Mouse (Mus musculus) lung, postnatal 0 days (tissue): ENCODE measurements around the gene Sox11. TPM values are rescaled to one million over a fixed set of nuclear protein-coding genes. Genes with fewer than 3 reads are reported as not detected.

Source experiments
- ATAC-seq: fragments of 200-750 bp; cut with Nextera tagmentation; 2 replicates; pipeline ENCODE4 v1.8.0; 2017; ENCODE audit warnings: moderate library complexity
- DNase-seq: peaks from one replicate; pipeline ENCODE4 v3.0.0-alpha.2; 2016; ENCODE audit warnings: low spot score
- H3K27ac ChIP-seq: fragments of 300-500 bp; sonication (generic); 2 replicates; pipeline ENCODE4 v1.5.1; 2014; ENCODE audit warnings: antibody characterized with exemption, mild to moderate bottlenecking, low read length, mixed read lengths
- H3K27me3 ChIP-seq: fragments of 300-500 bp; sonication (generic); replicated peaks from 2 replicates; pipeline ENCODE4 v1.6.1; 2014; ENCODE audit warnings: low read length, mixed read lengths; ENCODE audit not compliant: insufficient read depth
- H3K36me3 ChIP-seq: fragments of 300-500 bp; sonication (generic); 2 replicates; pipeline ENCODE4 v1.6.1; 2014; ENCODE audit warnings: low read length, mixed read lengths; ENCODE audit not compliant: insufficient read depth
- H3K4me1 ChIP-seq: fragments of 300-500 bp; sonication (generic); 2 replicates; pipeline ENCODE4 v1.6.1; 2014; ENCODE audit warnings: antibody characterized with exemption, low read depth, low read length, mixed read lengths; ENCODE audit not compliant: insufficient read depth
- H3K4me2 ChIP-seq: fragments of 300-500 bp; sonication (generic); replicated peaks from 2 replicates; pipeline ENCODE4 v1.6.1; 2014; ENCODE audit warnings: low read depth, mild to moderate bottlenecking, low read length, moderate library complexity, mixed read lengths
- H3K4me3 ChIP-seq: fragments of 300-500 bp; sonication (generic); 2 replicates; pipeline ENCODE4 v1.5.1; 2014; ENCODE audit warnings: low read depth, low read length
- H3K9ac ChIP-seq: fragments of 300-500 bp; sonication (generic); replicated peaks from 2 replicates; pipeline ENCODE4 v1.6.1; 2014; ENCODE audit warnings: low read depth, mild to moderate bottlenecking
- H3K9me3 ChIP-seq: fragments of 300-500 bp; sonication (generic); 2 replicates; pipeline ENCODE4 v1.6.1; 2016; ENCODE audit warnings: low read length, mixed read lengths
- CTCF ChIP-seq: IDR thresholded peaks from 2 replicates; pipeline ENCODE4 v1.5.1; 2016; ENCODE audit warnings: antibody characterized with exemption, mild to moderate bottlenecking
- EP300 ChIP-seq: IDR thresholded peaks from 2 replicates; pipeline ENCODE4 v1.6.1; 2016; ENCODE audit warnings: antibody characterized with exemption, mild to moderate bottlenecking, control low read depth
- WGBS: fragments of 180-500 bp; shearing (Covaris S2); extraction: QIAGEN DNeasy Blood & Tissue Kit; methylation state at CpG from one replicate; pipeline ENCODE4 v1.1.7; 2014; 5-methylcytosine and 5-hydroxymethylcytosine counted together
- polyA plus RNA-seq: library from polyadenylated mRNA; unstranded; fragments of >200 nt; fragmentation: Nextera tagmentation; extraction: Ambion mirVana; gene quantifications from 2 replicates; pipeline ENCODE4 v1.2.1, GENCODE M21; 2015

The Sox11 gene
- polyA plus RNA-seq, 1 experiment from 2014 or later = 9.2 TPM

GRCm38 (mm10) chr12:27342691-27343605, 574 bp upstream of the Sox11 start:
- Histone ChIP-seq H3K27me3 (no peaks in the 10 kb centered on the region), H3K27ac (peak overlapping the region; percentile 47; the same call in 1 of the 2 replicates), H3K4me1 (no peaks in the 10 kb centered on the region), H3K36me3 (no peaks in the 10 kb centered on the region), H3K9ac (peak overlapping the region; percentile 41; the same call in 1 of the 2 replicates), H3K4me2 (peak overlapping the region; percentile 96), H3K4me3 (peak overlapping the region; percentile 67), H3K9me3 (no peaks in the 10 kb centered on the region)
- peak; percentile 94 for ATAC-seq
- DNase-seq = peak; percentile 96
- peak; percentile 67 for TF ChIP-seq CTCF
- no peak for TF ChIP-seq EP300
- under 1% methylated on average over 66 of the region's 83 CpGs for WGBS

GRCm38 (mm10) chr12:27341130-27341870, 1.1 kb downstream of the Sox11 start:
- Histone ChIP-seq H3K9ac (peak overlapping the region; percentile 41), H3K27me3 (no peaks in the 10 kb centered on the region), H3K4me3 (peak overlapping the region; percentile 67), H3K4me1 (no peaks in the 10 kb centered on the region), H3K36me3 (no peaks in the 10 kb centered on the region), H3K4me2 (peak overlapping the region; percentile 96), H3K9me3 (no peaks in the 10 kb centered on the region), H3K27ac (peak overlapping the region; percentile 35; the same call in 1 of the 2 replicates)
- no peak for TF ChIP-seq EP300
- no peak for TF ChIP-seq CTCF
- DNase-seq (peak; percentile 38), ATAC-seq (no peak)
- WGBS = under 1% methylated on average over 72 of the region's 80 CpGs

GRCm38 (mm10) chr12:27340451-27341035, 1.8 kb downstream of the Sox11 start:
- no peak for ATAC-seq
- Histone ChIP-seq H3K27me3 (no peaks in the 10 kb centered on the region), H3K9ac (no peak overlapping the region), H3K36me3 (no peaks in the 10 kb centered on the region), H3K4me3 (peak overlapping the region; percentile 67), H3K27ac (no peak overlapping the region), H3K4me2 (peak overlapping the region; percentile 96), H3K4me1 (no peaks in the 10 kb centered on the region), H3K9me3 (no peaks in the 10 kb centered on the region)
- TF ChIP-seq EP300 (no peak), CTCF (no peak)
- DNase-seq = peak; percentile 15
- WGBS = 1% methylated on average over 14 of the region's 14 CpGs

- peak overlapping the region; percentile 50 for H3K9ac ChIP-seq
- H3K27me3 ChIP-seq = no peaks in the 10 kb centered on the region
- 2% methylated on average over 45 of the region's 47 CpGs for whole genome bisulfite sequencing
- H3K9me3 ChIP-seq = no peaks in the 10 kb centered on the region
- H3K36me3 ChIP-seq = no peaks in the 10 kb centered on the region
- no peak for TF ChIP-seq CTCF
- TF ChIP-seq EP300 = no peak
- H3K4me1 ChIP-seq = no peaks in the 10 kb centered on the region
- DNase-seq (peak; percentile 37), ATAC-seq (no peak)
- H3K4me2 ChIP-seq = peak overlapping the region; percentile 87
- H3K27ac ChIP-seq = peak overlapping the region; percentile 63
- H3K4me3 ChIP-seq = peak overlapping the region; percentile 68
These were observed 3.1 kb downstream of the Sox11 start for GRCm38 (mm10) chr12:27339171-27339751.

- Histone ChIP-seq H3K27ac (peak overlapping the region; percentile 63), H3K9ac (peak overlapping the region; percentile 50), H3K9me3 (no peaks in the 10 kb centered on the region), H3K27me3 (no peaks in the 10 kb centered on the region), H3K4me3 (peak overlapping the region; percentile 68), H3K4me1 (no peaks in the 10 kb centered on the region), H3K4me2 (peak overlapping the region; percentile 87), H3K36me3 (no peaks in the 10 kb centered on the region)
- DNase-seq (peak; percentile 49), ATAC-seq (no peak)
- WGBS = under 1% methylated on average over 30 of the region's 40 CpGs
- TF ChIP-seq CTCF (no peak), EP300 (no peak)
These were observed 3.6 kb downstream of the Sox11 start for GRCm38 (mm10) chr12:27338721-27339170.
